Mouse (Mus musculus): ENCODE measurements at regions not wholly inside any gene's neighbourhood (a gene's known extent, or its start where the extent isn't known, plus 50 kb on each side); places are given as distances from the start of the nearest gene placed in this dataset.

GRCm38 (mm10) chr2:48260299-48260698, 553.6 kb upstream of the Acvr2a start:
- TF ChIP-seq CTCF (IDR thresholded peaks at IDR 0.05; ENCODE audit: low read depth) (no peak), EP300 (optimal IDR thresholded peaks at IDR 0.05) (no peak)

All from stomach, postnatal 0 days (tissue).